Mouse (Mus musculus): ENCODE results near the gene Fryl. TPM values are rescaled to one million over a fixed set of nuclear protein-coding genes. Genes with fewer than 3 reads are reported as not detected.

The Fryl gene
- polyA plus RNA-seq, 1 experiment = 15.3 TPM

DNA sequence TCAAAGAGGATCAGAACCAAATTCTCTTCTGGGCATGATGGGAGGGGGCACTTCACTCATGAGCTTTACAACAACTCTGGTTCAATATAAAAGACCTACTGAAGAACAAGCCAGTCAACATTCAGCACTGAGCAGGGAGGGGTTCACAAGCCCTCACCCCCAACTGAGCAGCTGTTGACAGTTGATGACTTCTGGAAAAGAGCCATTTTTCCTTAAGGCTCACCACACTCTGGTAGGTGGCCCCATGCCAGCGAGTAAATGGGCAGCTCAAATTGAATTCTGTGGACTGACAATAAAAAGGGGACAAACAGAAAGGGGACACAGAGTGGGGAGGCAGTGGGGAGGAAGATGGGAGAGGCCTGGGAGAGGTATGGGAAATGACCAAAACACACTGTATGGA, 85.2 kb downstream of the Fryl start:
- Histone ChIP-seq H3K4me3 (no peak overlapping the region), H3K4me2 (ENCODE audit: low read depth) (peak overlapping the region; percentile 54), H3K36me3 (ENCODE audit: control insufficient read depth, insufficient read depth) (no peaks in the 10 kb centered on the region), H3ac (ENCODE audit: control insufficient read depth, insufficient read length) (no peak overlapping the region), H3K27me3 (ENCODE audit: control insufficient read depth, insufficient read depth, insufficient read length) (no peaks in the 10 kb centered on the region), H3K79me2 (ENCODE audit: control insufficient read depth, insufficient read depth) (peaks cover 29% of the 10 kb centered on the region)
- TF ChIP-seq MAX (IDR thresholded peaks at IDR 0.05; ENCODE audit: low read depth) (no peak), E2F4 (IDR thresholded peaks at IDR 0.05; ENCODE audit: insufficient read depth) (no peak), TCF12 (IDR thresholded peaks at IDR 0.05; ENCODE audit: insufficient read depth, poor library complexity, severe bottlenecking) (no peak), MYOD1 (IDR thresholded peaks at IDR 0.05; ENCODE audit: control insufficient read depth in 1 of 3, insufficient read length in 2 of 3, low read depth in 2 of 3) (peak in 2 of 3 experiments; percentile 76 to 82), MYOG (IDR thresholded peaks at IDR 0.05; ENCODE audit: control insufficient read depth in 1 of 3, insufficient read depth in 1 of 3, insufficient read length in 2 of 3, low read depth in 2 of 3) (peak in 1 of 3 experiments; percentile 54), USF1 (IDR thresholded peaks at IDR 0.05; ENCODE audit: low read depth) (no peak)

- Histone ChIP-seq H3K36me3 (ENCODE audit: control insufficient read depth, insufficient read depth) (no peaks in the 10 kb centered on the region), H3K4me2 (ENCODE audit: low read depth) (peak overlapping the region; percentile 97), H3K27me3 (ENCODE audit: control insufficient read depth, insufficient read depth, insufficient read length) (no peaks in the 10 kb centered on the region), H3K79me2 (ENCODE audit: control insufficient read depth, insufficient read depth) (peaks cover 38% of the 10 kb centered on the region), H3K4me3 (no peak overlapping the region), H3ac (ENCODE audit: control insufficient read depth, insufficient read length) (no peak overlapping the region)
- TF ChIP-seq MYOG (IDR thresholded peaks at IDR 0.05; ENCODE audit: control insufficient read depth in 1 of 3, insufficient read depth in 1 of 3, insufficient read length in 2 of 3, low read depth in 2 of 3) = peak in 1 of 3 experiments; percentile 24
- TF ChIP-seq TCF3 (IDR thresholded peaks at IDR 0.05; ENCODE audit: insufficient read length, low read depth) = no peak
- TF ChIP-seq MAX (IDR thresholded peaks at IDR 0.05; ENCODE audit: low read depth) = no peak
- TF ChIP-seq MYOD1 (IDR thresholded peaks at IDR 0.05; ENCODE audit: control insufficient read depth in 1 of 3, insufficient read length in 2 of 3, low read depth in 2 of 3) = peak in 1 of 3 experiments; percentile 17
Measured at GRCm38 (mm10) chr5:73168769-73169272, 87.6 kb downstream of the Fryl start.

DNA sequence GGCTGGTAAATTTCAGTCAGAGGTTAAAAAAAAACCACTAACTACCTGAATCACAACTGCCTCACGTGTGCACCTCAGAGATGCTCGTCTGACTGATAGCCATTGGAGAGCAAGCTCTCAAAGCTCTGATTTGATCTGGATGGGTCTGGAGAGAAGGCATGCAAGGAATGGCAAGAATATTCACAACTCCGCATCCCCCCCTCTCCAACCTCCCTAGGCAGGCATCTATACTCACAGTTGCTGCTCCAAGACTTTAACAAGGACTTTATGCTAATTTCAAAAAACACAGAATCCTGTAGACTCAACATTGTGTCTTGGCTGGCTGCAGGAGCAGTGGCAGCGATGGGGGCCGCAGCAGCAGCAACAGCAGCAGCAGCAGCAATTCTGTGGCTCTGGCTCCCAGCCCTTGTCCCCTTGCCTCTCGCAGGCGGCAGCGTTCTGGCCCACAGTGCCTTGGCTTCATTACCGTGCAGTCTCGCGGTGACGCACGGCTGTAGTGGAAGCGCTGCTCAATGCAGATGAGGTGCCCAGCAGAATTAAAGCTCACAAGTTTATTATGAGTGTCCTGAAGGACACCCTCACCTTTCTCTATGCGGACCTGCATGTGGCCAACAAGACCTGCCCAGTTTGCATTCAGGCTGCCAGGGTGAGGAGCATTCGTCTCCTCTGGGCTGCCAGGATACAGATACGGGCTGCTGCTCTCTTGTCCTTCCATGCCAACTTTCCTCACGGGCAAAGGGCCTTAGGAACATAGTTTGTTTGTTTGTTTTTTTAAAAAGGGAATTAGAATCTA, 88.2 kb downstream of the Fryl start:
- Histone ChIP-seq H3K4me3 (no peak overlapping the region), H3K27me3 (ENCODE audit: control insufficient read depth, insufficient read depth, insufficient read length) (no peaks in the 10 kb centered on the region), H3K79me2 (ENCODE audit: control insufficient read depth, insufficient read depth) (peaks cover 38% of the 10 kb centered on the region), H3K36me3 (ENCODE audit: control insufficient read depth, insufficient read depth) (no peaks in the 10 kb centered on the region), H3K4me2 (ENCODE audit: low read depth) (peak overlapping the region; percentile 97), H3ac (ENCODE audit: control insufficient read depth, insufficient read length) (no peak overlapping the region)
- TF ChIP-seq SRF (IDR thresholded peaks at IDR 0.05; ENCODE audit: control insufficient read depth, insufficient read length, low read depth) = no peak
- TF ChIP-seq POLR2AphosphoS2 (IDR thresholded peaks at IDR 0.05; ENCODE audit: insufficient read length, low read depth) = no peak
- no peak for TF ChIP-seq USF1 (IDR thresholded peaks at IDR 0.05; ENCODE audit: low read depth)
- TF ChIP-seq MYOG (IDR thresholded peaks at IDR 0.05; ENCODE audit: control insufficient read depth in 1 of 3, insufficient read depth in 1 of 3, insufficient read length in 2 of 3, low read depth in 2 of 3) = no peak
- TF ChIP-seq POLR2A (IDR thresholded peaks at IDR 0.05; ENCODE audit: insufficient read length, low read depth) = no peak
- TF ChIP-seq REST (IDR thresholded peaks at IDR 0.05; ENCODE audit: insufficient read depth, insufficient read length) = no peak
- TF ChIP-seq TCF3 (IDR thresholded peaks at IDR 0.05; ENCODE audit: insufficient read length, low read depth) = no peak
- no peak for TF ChIP-seq CEBPB (IDR thresholded peaks at IDR 0.05; ENCODE audit: insufficient read depth, poor library complexity, severe bottlenecking)
- TF ChIP-seq MYOD1 (IDR thresholded peaks at IDR 0.05; ENCODE audit: control insufficient read depth in 1 of 3, insufficient read length in 2 of 3, low read depth in 2 of 3) = no peak
- TF ChIP-seq TCF12 (IDR thresholded peaks at IDR 0.05; ENCODE audit: insufficient read depth, poor library complexity, severe bottlenecking) = no peak

DNA sequence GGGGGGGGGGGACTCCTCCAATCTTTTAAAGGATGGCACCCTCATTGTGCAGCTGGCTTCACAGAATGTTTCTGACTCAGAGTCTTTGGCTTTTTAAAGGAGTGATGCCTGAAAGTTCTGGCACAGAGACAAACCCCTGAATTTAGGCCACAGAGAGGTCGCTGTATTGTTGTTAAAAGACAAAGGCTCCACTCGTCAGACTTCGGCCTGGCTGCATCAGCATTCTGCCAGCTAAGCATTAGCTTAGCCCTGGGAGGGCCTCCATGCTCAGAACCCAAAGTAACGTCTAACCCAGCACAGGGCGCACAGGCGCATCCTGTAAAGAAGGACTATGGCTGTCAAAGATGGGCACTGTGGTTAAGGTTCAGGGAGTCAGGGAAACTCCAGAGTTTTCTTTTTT, 92.4 kb downstream of the Fryl start:
- H3K4me2 ChIP-seq (ENCODE audit: low read depth) = peak overlapping the region; percentile 31
- H3K79me2 ChIP-seq (ENCODE audit: control insufficient read depth, insufficient read depth) = peaks cover 27% of the 10 kb centered on the region
- no peaks in the 10 kb centered on the region for H3K27me3 ChIP-seq (ENCODE audit: control insufficient read depth, insufficient read depth, insufficient read length)
- H3K4me3 ChIP-seq = no peak overlapping the region
- no peak overlapping the region for H3ac ChIP-seq (ENCODE audit: control insufficient read depth, insufficient read length)
- no peak for TF ChIP-seq USF1 (IDR thresholded peaks at IDR 0.05; ENCODE audit: low read depth)
- peak in 1 of 3 experiments; percentile 2 for TF ChIP-seq MYOD1 (IDR thresholded peaks at IDR 0.05; ENCODE audit: control insufficient read depth in 1 of 3, insufficient read length in 2 of 3, low read depth in 2 of 3)
- no peak for TF ChIP-seq POLR2AphosphoS2 (IDR thresholded peaks at IDR 0.05; ENCODE audit: insufficient read length, low read depth)
- no peaks in the 10 kb centered on the region for H3K36me3 ChIP-seq (ENCODE audit: control insufficient read depth, insufficient read depth)

- H3K4me2 ChIP-seq (ENCODE audit: low read depth) = no peak overlapping the region
- H3K79me2 ChIP-seq (ENCODE audit: control insufficient read depth, insufficient read depth) = peaks cover 21% of the 10 kb centered on the region
- no peak overlapping the region for H3ac ChIP-seq (ENCODE audit: control insufficient read depth, insufficient read length)
- no peak overlapping the region for H3K4me3 ChIP-seq
- no peaks in the 10 kb centered on the region for H3K36me3 ChIP-seq (ENCODE audit: control insufficient read depth, insufficient read depth)
- TF ChIP-seq MYOD1 (IDR thresholded peaks at IDR 0.05; ENCODE audit: control insufficient read depth in 1 of 3, insufficient read length in 2 of 3, low read depth in 2 of 3) = no peak
- TF ChIP-seq MAX (IDR thresholded peaks at IDR 0.05; ENCODE audit: low read depth) = no peak
- TF ChIP-seq CEBPB (IDR thresholded peaks at IDR 0.05; ENCODE audit: insufficient read depth, poor library complexity, severe bottlenecking) = no peak
- no peak for TF ChIP-seq E2F4 (IDR thresholded peaks at IDR 0.05; ENCODE audit: insufficient read depth)
- no peak for TF ChIP-seq MYOG (IDR thresholded peaks at IDR 0.05; ENCODE audit: control insufficient read depth in 1 of 3, insufficient read depth in 1 of 3, insufficient read length in 2 of 3, low read depth in 2 of 3)
- no peak for TF ChIP-seq POLR2A (IDR thresholded peaks at IDR 0.05; ENCODE audit: insufficient read length, low read depth)
- no peak for TF ChIP-seq TCF3 (IDR thresholded peaks at IDR 0.05; ENCODE audit: insufficient read length, low read depth)
- TF ChIP-seq POLR2AphosphoS2 (IDR thresholded peaks at IDR 0.05; ENCODE audit: insufficient read length, low read depth) = no peak
- no peak for TF ChIP-seq REST (IDR thresholded peaks at IDR 0.05; ENCODE audit: insufficient read depth, insufficient read length)
- no peak for TF ChIP-seq SRF (IDR thresholded peaks at IDR 0.05; ENCODE audit: control insufficient read depth, insufficient read length, low read depth)
- no peak for TF ChIP-seq TCF12 (IDR thresholded peaks at IDR 0.05; ENCODE audit: insufficient read depth, poor library complexity, severe bottlenecking)
- TF ChIP-seq USF1 (IDR thresholded peaks at IDR 0.05; ENCODE audit: low read depth) = no peak
- H3K27me3 ChIP-seq (ENCODE audit: control insufficient read depth, insufficient read depth, insufficient read length) = no peaks in the 10 kb centered on the region
Measured at GRCm38 (mm10) chr5:73162492-73162891, 93.9 kb downstream of the Fryl start.

Measured in myocyte (in vitro differentiated cells).